Mouse (Mus musculus) bone marrow macrophage, adult 2 months (primary cell): Measurements from ENCODE around the gene Gtpbp3. TPM values are rescaled to one million over a fixed set of nuclear protein-coding genes. Genes with fewer than 3 reads are reported as not detected.
"Not testable (repeated sequence)": the region's sequence is repeated elsewhere in the genome, so short reads cannot be mapped to it uniquely, and the experiment has no call there.

Source experiments
- H3K27ac ChIP-seq: 2 replicates; pipeline ENCODE4 v1.5.1; 2012; ENCODE audit warnings: low read depth, low read length; ENCODE audit not compliant: insufficient read depth
- H3K4me1 ChIP-seq: 2 replicates; pipeline ENCODE4 v1.6.1; 2012; ENCODE audit warnings: low read length; ENCODE audit not compliant: control insufficient read depth, insufficient read depth
- H3K4me3 ChIP-seq: 2 replicates; pipeline ENCODE4 v1.5.1; 2012; ENCODE audit warnings: mild to moderate bottlenecking, low read length, moderate library complexity; ENCODE audit not compliant: insufficient read depth
- CTCF ChIP-seq: IDR thresholded peaks from 2 replicates; pipeline ENCODE4 v1.5.1; 2012; ENCODE audit warnings: low read depth, mild to moderate bottlenecking, low read length, moderate library complexity
- POLR2A ChIP-seq: IDR thresholded peaks from 2 replicates; pipeline ENCODE4 v1.6.1; 2012; ENCODE audit warnings: mild to moderate bottlenecking, low read depth, low read length, borderline replicate concordance
- polyA plus RNA-seq: library from polyadenylated mRNA; stranded (reverse); fragments of >200 nt; gene quantifications from 2 replicates; pipeline ENCODE4 v1.2.4, GENCODE M21; 2012; ENCODE audit not compliant: missing spikeins, insufficient read depth, insufficient read length

Gtpbp3 gene
- polyA plus RNA-seq, 1 experiment = 11.0 TPM

- Histone ChIP-seq H3K27ac (peak overlapping the region; percentile 98), H3K4me3 (no peak overlapping the region), H3K4me1 (peaks cover 51% of the 10 kb centered on the region)
- TF ChIP-seq CTCF = no peak
- no peak for TF ChIP-seq POLR2A
Observed at GRCm38 (mm10) chr8:71527162-71527870, 39.4 kb downstream of the Gtpbp3 start.

GRCm38 (mm10) chr8:71528362-71529073, 40.6 kb downstream of the Gtpbp3 start:
- H3K4me1 ChIP-seq = peaks cover 51% of the 10 kb centered on the region
- H3K27ac ChIP-seq = peak overlapping the region; percentile 98
- H3K4me3 ChIP-seq = no peak overlapping the region
- TF ChIP-seq POLR2A (no peak), CTCF (no peak)

GRCm38 (mm10) chr8:71530735-71531467, 43.0 kb downstream of the Gtpbp3 start:
- Histone ChIP-seq H3K4me1 (peaks cover 63% of the 10 kb centered on the region), H3K27ac (peak overlapping the region; percentile 80)
- peak; percentile 30; the same call in 1 of the 2 replicates for TF ChIP-seq CTCF
- H3K4me3 ChIP-seq = not testable (repeated sequence)

- Histone ChIP-seq H3K4me3 (no peak overlapping the region), H3K27ac (no peak overlapping the region), H3K4me1 (peaks cover 43% of the 10 kb centered on the region)
- no peak for TF ChIP-seq CTCF
- TF ChIP-seq POLR2A = no peak
Observed at GRCm38 (mm10) chr8:71534263-71534810, 46.4 kb downstream of the Gtpbp3 start.

- Histone ChIP-seq H3K27ac (no peak overlapping the region), H3K4me3 (peak overlapping the region; percentile 98), H3K4me1 (peaks cover 33% of the 10 kb centered on the region)
- no peak for TF ChIP-seq POLR2A
- no peak for TF ChIP-seq CTCF
Observed at GRCm38 (mm10) chr8:71535663-71536062, 47.8 kb downstream of the Gtpbp3 start.

GRCm38 (mm10) chr8:71537028-71537867, 49.3 kb downstream of the Gtpbp3 start, which contains the start of gene Bst2:
Gene Bst2, minus strand, starts transcription at chr8:71537456.
- Histone ChIP-seq H3K4me1 (peaks cover 38% of the 10 kb centered on the region), H3K4me3 (peak within 1 kb of the TSS; percentile 98), H3K27ac (peak within 1 kb of the TSS; percentile 89)
- TF ChIP-seq POLR2A (no peak), CTCF (no peak)

- Histone ChIP-seq H3K4me3 (peak within 1 kb of the TSS; percentile 93), H3K27ac (peak within 1 kb of the TSS; percentile 58), H3K4me1 (peaks cover 22% of the 10 kb centered on the region)
- no peak for TF ChIP-seq POLR2A
- no peak for TF ChIP-seq CTCF
Observed at GRCm38 (mm10) chr8:71542632-71543343, 54.9 kb downstream of the Gtpbp3 start, which contains the start of gene Mvb12a. Gene Mvb12a, plus strand, starts transcription at chr8:71542922.

- H3K27ac ChIP-seq = no peak overlapping the region
- no peak for TF ChIP-seq POLR2A
- TF ChIP-seq CTCF = no peak
- H3K4me3 ChIP-seq = peak overlapping the region; percentile 93
- H3K4me1 ChIP-seq = peaks cover 15% of the 10 kb centered on the region
Observed at GRCm38 (mm10) chr8:71543755-71544154, 55.9 kb downstream of the Gtpbp3 start.

GRCm38 (mm10) chr8:71545053-71545452, 57.1 kb downstream of the Gtpbp3 start:
- no peak for TF ChIP-seq POLR2A
- no peak for TF ChIP-seq CTCF
- no peak overlapping the region for H3K27ac ChIP-seq
- no peak overlapping the region for H3K4me3 ChIP-seq
- peaks cover 15% of the 10 kb centered on the region for H3K4me1 ChIP-seq
